Mouse (Mus musculus): ENCODE results near the gene Iqcm. TPM values are rescaled to one million over a fixed set of nuclear protein-coding genes. Genes with fewer than 3 reads are reported as not detected.
"Not testable (repeated sequence)": the region's sequence is repeated elsewhere in the genome, so short reads cannot be mapped to it uniquely, and the experiment has no call there.

The Iqcm gene
- polyA plus RNA-seq (2012; rRNA removed), result 0.04 and 0.11 TPM in 2 replicates

GRCm38 (mm10) chr8:75448394-75448793 is at the start of gene Iqcm:
Iqcm (plus strand) TSS chr8:75448694.
- no peak for DNase-seq (ENCODE audit: extremely low spot score in 1 of 2, low spot score in 1 of 2)

- no peak for DNase-seq (ENCODE audit: extremely low spot score in 1 of 2, low spot score in 1 of 2)
These were observed 42.0 kb upstream of the Iqcm start, which contains the start of gene Gm10358 for GRCm38 (mm10) chr8:75406489-75406888. Gm10358 (minus strand) TSS chr8:75406589.

GRCm38 (mm10) chr8:75415696-75416095 is 32.8 kb upstream of the Iqcm start:
- DNase-seq (ENCODE audit: extremely low spot score in 1 of 2, low spot score in 1 of 2), result not testable (repeated sequence)

- DNase-seq (ENCODE audit: extremely low spot score in 1 of 2, low spot score in 1 of 2), result peak in 1 of 2 experiments; percentile 7
These were observed 28.3 kb downstream of the Iqcm start for GRCm38 (mm10) chr8:75476756-75477155.

GRCm38 (mm10) chr8:75489035-75489678 is 40.7 kb downstream of the Iqcm start:
- no peak for DNase-seq (ENCODE audit: extremely low spot score in 1 of 2, low spot score in 1 of 2)

GRCm38 (mm10) chr8:75509299-75509698 is 60.8 kb downstream of the Iqcm start:
- DNase-seq (ENCODE audit: extremely low spot score in 1 of 2, low spot score in 1 of 2), result no peak

GRCm38 (mm10) chr8:75513786-75514185 is 65.3 kb downstream of the Iqcm start:
- DNase-seq (ENCODE audit: extremely low spot score in 1 of 2, low spot score in 1 of 2), result no peak

GRCm38 (mm10) chr8:75549284-75549683 is 100.8 kb downstream of the Iqcm start:
- DNase-seq (ENCODE audit: extremely low spot score in 1 of 2, low spot score in 1 of 2), result no peak

- DNase-seq (ENCODE audit: extremely low spot score in 1 of 2, low spot score in 1 of 2), result no peak
These were observed 147.8 kb downstream of the Iqcm start for GRCm38 (mm10) chr8:75596281-75596680.

GRCm38 (mm10) chr8:75642958-75643357 is 194.5 kb downstream of the Iqcm start:
- no peak for DNase-seq (ENCODE audit: extremely low spot score in 1 of 2, low spot score in 1 of 2)

GRCm38 (mm10) chr8:75659287-75659686 is 210.8 kb downstream of the Iqcm start:
- DNase-seq (ENCODE audit: extremely low spot score in 1 of 2, low spot score in 1 of 2), result peak; percentile 11 to 67

GRCm38 (mm10) chr8:75746561-75746960 is 298.1 kb downstream of the Iqcm start:
- DNase-seq (ENCODE audit: extremely low spot score in 1 of 2, low spot score in 1 of 2), result no peak

GRCm38 (mm10) chr8:75755596-75755995 is 307.1 kb downstream of the Iqcm start:
- DNase-seq (ENCODE audit: extremely low spot score in 1 of 2, low spot score in 1 of 2), result no peak

GRCm38 (mm10) chr8:75828468-75829132 is 380.1 kb downstream of the Iqcm start:
- DNase-seq (ENCODE audit: extremely low spot score in 1 of 2, low spot score in 1 of 2), result no peak

- peak in 1 of 2 experiments; percentile 15 for DNase-seq (ENCODE audit: extremely low spot score in 1 of 2, low spot score in 1 of 2)
These were observed 386.8 kb downstream of the Iqcm start for GRCm38 (mm10) chr8:75835245-75835644.

- no peak for DNase-seq (ENCODE audit: extremely low spot score in 1 of 2, low spot score in 1 of 2)
These were observed 469.3 kb downstream of the Iqcm start for GRCm38 (mm10) chr8:75917603-75918344.

GRCm38 (mm10) chr8:75949166-75949565 is 500.7 kb downstream of the Iqcm start:
- DNase-seq (ENCODE audit: extremely low spot score in 1 of 2, low spot score in 1 of 2), result peak; percentile 7 to 56

GRCm38 (mm10) chr8:75956016-75956415 is 507.5 kb downstream of the Iqcm start:
- DNase-seq (ENCODE audit: extremely low spot score in 1 of 2, low spot score in 1 of 2), result no peak

GRCm38 (mm10) chr8:76018501-76018900 is 570.0 kb downstream of the Iqcm start:
- peak in 1 of 2 experiments; percentile 37 for DNase-seq (ENCODE audit: extremely low spot score in 1 of 2, low spot score in 1 of 2)

All from frontal cortex, adult 2 months (tissue).